Mouse (Mus musculus): ENCODE measurements at regions not wholly inside any gene's neighbourhood (a gene's known extent, or its start where the extent isn't known, plus 50 kb on each side); places are given as distances from the start of the nearest gene placed in this dataset.

DNA sequence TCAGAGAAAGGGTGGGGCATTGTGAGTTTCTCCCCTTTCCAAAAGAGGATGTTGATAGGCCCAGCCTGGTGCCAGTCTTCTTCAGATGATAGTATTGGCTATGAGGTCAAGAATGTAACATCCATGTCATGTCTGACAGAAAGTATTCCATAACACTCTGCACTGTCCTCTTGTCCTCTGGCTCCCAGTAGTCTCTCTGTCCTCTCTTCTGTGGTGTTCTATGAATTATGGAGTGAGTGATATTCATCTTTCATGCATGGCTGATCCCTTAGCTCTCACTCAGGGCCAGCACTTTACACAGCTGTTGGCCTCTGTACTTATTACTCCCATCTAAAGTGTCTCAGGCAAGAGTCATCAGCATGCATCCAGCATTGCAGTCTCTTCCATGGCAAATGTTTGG is 319.9 kb upstream of the Rasgrp1 start:
- TF ChIP-seq CTCF (IDR thresholded peaks at IDR 0.05; ENCODE audit: low read depth, low read length), result no peak
- TF ChIP-seq POLR2A (IDR thresholded peaks at IDR 0.05; ENCODE audit: borderline replicate concordance, low read depth, low read length), result no peak
